Mouse (Mus musculus) olfactory bulb, adult 2 months (tissue): ENCODE data around the gene Ptpn20. TPM values are rescaled to one million over a fixed set of nuclear protein-coding genes. Genes with fewer than 3 reads are reported as not detected.
A peak's percentile ranks its signal among the peaks of the same experiment; 100 is the strongest.

Experiments
- H3K27ac ChIP-seq: fragments of 200-500 bp; 2 replicates; pipeline ENCODE4 v1.5.1; 2012; ENCODE audit warnings: low read depth, low read length; ENCODE audit not compliant: insufficient read depth
- H3K4me1 ChIP-seq: fragments of 200-500 bp; 2 replicates; pipeline ENCODE4 v1.6.1; 2012; ENCODE audit warnings: low read length; ENCODE audit not compliant: control insufficient read depth, insufficient read depth
- H3K4me3 ChIP-seq: fragments of 200-500 bp; 2 replicates; pipeline ENCODE4 v1.5.1; 2012; ENCODE audit warnings: mild to moderate bottlenecking, low read depth, low read length, moderate library complexity; ENCODE audit not compliant: insufficient read depth
- CTCF ChIP-seq: fragments of 200-500 bp; IDR thresholded peaks from 2 replicates; pipeline ENCODE4 v1.5.1; 2012; ENCODE audit warnings: low read depth, mild to moderate bottlenecking, low read length, moderate library complexity; ENCODE audit not compliant: insufficient read depth
- POLR2A ChIP-seq: fragments of 200-500 bp; IDR thresholded peaks from 2 replicates; pipeline ENCODE4 v1.6.1; 2012; ENCODE audit warnings: mild to moderate bottlenecking, low read depth, low read length, moderate library complexity; ENCODE audit not compliant: insufficient read depth
- whole genome bisulfite sequencing: fragments of 180-500 bp; shearing (Covaris S2); methylation state at CpG from one replicate; pipeline ENCODE4 v1.1.7; 2018; 5-methylcytosine and 5-hydroxymethylcytosine counted together
- polyA plus RNA-seq: library from polyadenylated mRNA; stranded (reverse); fragments of >200 nt; gene quantifications from 2 replicates; pipeline ENCODE4 v1.2.4, GENCODE M21; 2012; ENCODE audit warnings: low replicate concordance; ENCODE audit not compliant: missing spikeins, insufficient read depth, insufficient read length

The Ptpn20 gene
- polyA plus RNA-seq, 1 experiment, result not detected

DNA sequence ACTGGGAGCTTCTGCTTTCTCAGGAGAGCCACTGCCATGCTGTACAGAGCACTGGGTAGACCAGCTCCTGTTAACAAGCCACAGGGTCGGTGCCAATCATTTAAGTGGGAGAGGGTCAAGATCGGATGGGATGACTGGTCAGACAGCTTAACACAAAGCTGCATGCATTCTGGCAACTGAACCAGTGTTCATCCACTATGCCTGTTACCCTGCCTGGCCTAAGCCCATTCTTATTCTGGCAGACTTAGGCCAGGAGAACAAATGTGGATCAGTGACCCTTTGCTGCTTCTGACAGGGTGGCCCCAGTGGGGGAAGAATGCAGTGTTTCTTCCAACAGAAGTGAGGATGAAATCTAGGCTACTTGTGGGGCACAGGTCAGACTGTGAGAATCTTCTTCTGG is 69.3 kb downstream of the Ptpn20 start:
- WGBS, result 75% methylated on average over 2 of the region's 2 CpGs
- no peak overlapping the region for H3K27ac ChIP-seq
- no peak for TF ChIP-seq POLR2A
- TF ChIP-seq CTCF, result no peak
- no peak overlapping the region for H3K4me3 ChIP-seq
- no peaks in the 10 kb centered on the region for H3K4me1 ChIP-seq

GRCm38 (mm10) chr14:33662080-33662479 is 73.1 kb downstream of the Ptpn20 start:
- H3K4me3 ChIP-seq, result no peak overlapping the region
- no peak overlapping the region for H3K27ac ChIP-seq
- 80% methylated on average over 9 of the region's 9 CpGs for WGBS
- H3K4me1 ChIP-seq, result no peaks in the 10 kb centered on the region
- TF ChIP-seq POLR2A (no peak), CTCF (no peak)

DNA sequence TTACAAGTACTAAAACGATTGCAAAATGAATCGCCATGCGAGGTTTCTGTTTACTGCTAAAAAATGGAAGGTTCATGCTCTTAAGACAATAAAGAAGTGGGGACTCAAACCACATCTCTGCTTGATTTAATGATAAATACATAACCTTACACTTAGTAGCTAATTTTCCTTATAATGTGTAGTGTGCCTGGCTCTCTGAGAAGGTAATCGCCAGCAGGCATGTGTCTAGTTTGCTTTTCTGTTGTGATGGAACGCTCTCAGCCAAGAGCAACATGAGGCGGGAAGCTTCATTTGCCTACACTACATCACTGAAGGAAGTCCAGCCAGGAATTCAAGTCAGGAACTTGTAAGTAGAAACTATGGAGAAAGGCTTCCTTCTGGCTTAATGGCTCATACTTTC is 77.3 kb downstream of the Ptpn20 start:
- TF ChIP-seq CTCF (no peak), POLR2A (no peak)
- H3K27ac ChIP-seq, result no peak overlapping the region
- no peak overlapping the region for H3K4me3 ChIP-seq
- 68% methylated on average over 6 of the region's 6 CpGs for WGBS
- H3K4me1 ChIP-seq, result no peaks in the 10 kb centered on the region

- no peak overlapping the region for H3K27ac ChIP-seq
- no peaks in the 10 kb centered on the region; the same call in 1 of the 2 replicates for H3K4me1 ChIP-seq
- 94% methylated on average over 11 of the region's 11 CpGs for WGBS
- H3K4me3 ChIP-seq, result no peak overlapping the region
- TF ChIP-seq CTCF (no peak), POLR2A (no peak)
Measured at GRCm38 (mm10) chr14:33669891-33670290, 80.9 kb downstream of the Ptpn20 start.

GRCm38 (mm10) chr14:33673350-33674087 is 84.5 kb downstream of the Ptpn20 start:
- 67% methylated on average over 5 of the region's 5 CpGs for WGBS
- Histone ChIP-seq H3K4me1 (no peaks in the 10 kb centered on the region; the same call in 1 of the 2 replicates), H3K27ac (no peak overlapping the region), H3K4me3 (no peak overlapping the region)
- TF ChIP-seq POLR2A (no peak), CTCF (peak; percentile 33; the same call in 1 of the 2 replicates)

- Histone ChIP-seq H3K27ac (no peak overlapping the region), H3K4me1 (no peaks in the 10 kb centered on the region; the same call in 1 of the 2 replicates), H3K4me3 (no peak overlapping the region)
- 96% methylated on average over 6 of the region's 6 CpGs for WGBS
- no peak for TF ChIP-seq POLR2A
Measured at GRCm38 (mm10) chr14:33677996-33678395, 89.0 kb downstream of the Ptpn20 start.

- Histone ChIP-seq H3K27ac (no peak overlapping the region), H3K4me1 (peaks cover under 1% of the 10 kb centered on the region), H3K4me3 (no peak overlapping the region)
- 87% methylated on average over 3 of the region's 3 CpGs for WGBS
- TF ChIP-seq CTCF (no peak), POLR2A (no peak)
Measured at GRCm38 (mm10) chr14:33678740-33679139, 89.7 kb downstream of the Ptpn20 start.

GRCm38 (mm10) chr14:33680621-33681020 is 91.6 kb downstream of the Ptpn20 start:
- peaks cover 4% of the 10 kb centered on the region for H3K4me1 ChIP-seq
- no peak for TF ChIP-seq POLR2A
- no peak for TF ChIP-seq CTCF
- WGBS, result 92% methylated on average over 6 of the region's 6 CpGs
- no peak overlapping the region for H3K4me3 ChIP-seq
- H3K27ac ChIP-seq, result no peak overlapping the region

GRCm38 (mm10) chr14:33682768-33683167 is 93.8 kb downstream of the Ptpn20 start:
- peaks cover 6% of the 10 kb centered on the region for H3K4me1 ChIP-seq
- no peak for TF ChIP-seq POLR2A
- no peak for TF ChIP-seq CTCF
- WGBS, result 94% methylated on average over 2 of the region's 2 CpGs
- H3K27ac ChIP-seq, result no peak overlapping the region
- no peak overlapping the region for H3K4me3 ChIP-seq

GRCm38 (mm10) chr14:33683701-33684100 is 94.7 kb downstream of the Ptpn20 start:
- Histone ChIP-seq H3K4me1 (peaks cover 6% of the 10 kb centered on the region), H3K27ac (no peak overlapping the region), H3K4me3 (no peak overlapping the region)
- 34% methylated on average over 13 of the region's 13 CpGs for WGBS
- TF ChIP-seq POLR2A, result no peak
- TF ChIP-seq CTCF, result no peak
